Mouse (Mus musculus) ovary, adult 18-20 months (tissue): Measurements from ENCODE around the gene Klhl42.

Experiments
- DNase-seq: peaks from one replicate; pipeline ENCODE4 v3.0.0; 2022; ENCODE audit warnings: low spot score, mixed read lengths

Gene Klhl42

GRCm38 (mm10) chr6:147091136-147092120 is at the start of gene Klhl42:
Gene Klhl42 (plus strand): TSS chr6:147091379.
- peak; percentile 58 for DNase-seq

GRCm38 (mm10) chr6:147042291-147043290 is 48.6 kb upstream of the Klhl42 start, which contains the start of gene Mrps35:
Gene Mrps35 (plus strand): TSS chr6:147042764.
- DNase-seq = peak; percentile 80

DNA sequence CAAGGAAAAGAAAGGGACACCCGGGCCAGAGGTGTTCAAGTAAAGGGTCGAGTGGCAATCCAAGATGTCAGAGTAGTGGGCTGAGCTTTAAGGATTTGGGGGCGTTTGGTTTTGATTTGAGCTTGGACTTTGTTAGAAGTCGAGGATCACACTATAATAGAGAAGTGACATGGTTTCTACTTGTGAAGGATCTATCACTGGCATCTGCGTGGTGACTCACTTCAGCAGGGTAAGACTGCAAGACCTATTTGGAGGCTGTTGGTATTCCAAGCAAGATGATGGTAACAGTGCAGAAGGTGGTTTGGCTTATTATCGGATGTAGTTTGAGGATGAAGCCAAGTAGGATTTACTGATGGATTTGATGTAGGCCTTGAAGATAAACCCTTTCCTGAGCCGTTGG is 47.5 kb upstream of the Klhl42 start:
- DNase-seq = no peak

DNA sequence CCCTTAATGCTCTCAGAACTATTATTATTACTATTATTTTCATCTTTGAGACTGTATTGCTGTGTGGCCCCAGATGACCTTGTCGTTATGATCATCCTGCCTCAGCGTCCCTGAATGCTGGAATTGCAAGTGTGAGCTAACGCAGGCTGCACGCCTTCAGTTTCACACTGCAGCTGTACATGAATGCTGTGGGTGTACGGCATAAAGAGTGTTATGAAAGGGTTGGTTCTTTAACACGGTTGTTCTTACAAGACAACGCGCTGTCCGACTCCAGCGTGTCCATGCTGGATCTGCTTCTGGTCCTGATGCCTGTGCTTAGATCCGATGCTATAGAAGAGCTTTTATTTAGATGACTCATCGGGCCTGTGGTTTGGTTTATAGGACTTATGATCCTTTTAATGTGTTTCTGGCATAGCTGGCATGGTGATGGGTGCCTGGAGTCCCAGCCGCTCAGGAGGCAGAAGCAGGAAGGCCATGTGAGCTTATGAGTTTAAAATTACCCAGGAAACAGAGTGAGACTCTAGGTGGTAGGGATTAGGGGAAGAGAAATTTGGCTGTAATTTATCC is 41.9 kb upstream of the Klhl42 start:
- DNase-seq = no peak

- DNase-seq = no peak
Measured at GRCm38 (mm10) chr6:147051666-147052065, 39.5 kb upstream of the Klhl42 start.

DNA sequence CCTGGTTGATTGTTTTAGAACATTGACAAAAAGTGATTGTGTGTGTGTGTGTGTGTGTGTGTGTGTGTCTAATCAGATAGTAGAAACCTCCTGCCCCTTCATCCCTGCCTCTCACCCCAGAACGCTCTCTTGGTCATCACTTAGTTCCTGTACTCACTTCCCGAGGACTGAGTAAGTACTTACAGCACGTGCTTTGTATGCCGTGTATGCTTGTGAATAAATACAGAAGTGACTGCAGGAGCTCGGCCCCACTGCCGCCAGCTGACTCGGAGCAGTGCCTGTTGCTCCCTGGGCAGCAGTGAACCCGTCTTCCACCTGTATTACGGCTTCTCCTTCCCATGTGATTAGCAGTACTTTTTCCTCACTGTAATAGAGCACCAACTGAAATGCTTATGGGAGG is 38.7 kb upstream of the Klhl42 start:
- no peak for DNase-seq

- DNase-seq = no peak
Measured at GRCm38 (mm10) chr6:147053785-147054646, 37.2 kb upstream of the Klhl42 start.

- DNase-seq = no peak
Measured at GRCm38 (mm10) chr6:147055374-147055977, 35.7 kb upstream of the Klhl42 start.

- no peak for DNase-seq
Measured at GRCm38 (mm10) chr6:147059326-147059725, 31.9 kb upstream of the Klhl42 start.

DNA sequence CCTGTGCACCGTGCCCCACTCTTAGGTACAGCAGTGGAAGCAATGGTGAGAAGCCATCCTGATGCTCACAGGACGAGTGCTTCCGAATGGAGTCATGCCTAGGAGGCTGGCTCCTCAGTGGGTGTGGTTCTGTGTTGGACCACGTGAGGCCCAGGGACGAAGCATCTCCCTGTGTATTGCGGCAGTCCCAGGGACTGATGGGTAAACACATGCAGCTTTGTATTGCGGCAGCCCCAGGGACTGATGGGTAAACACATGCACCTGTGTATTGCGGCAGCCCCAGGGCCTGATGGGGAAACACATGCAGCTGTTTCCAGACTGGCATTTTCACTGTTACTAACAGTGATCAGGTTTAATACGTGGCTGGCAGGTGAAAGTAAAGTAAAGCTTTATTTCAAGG is 29.5 kb upstream of the Klhl42 start:
- DNase-seq = no peak

- no peak for DNase-seq
Measured at GRCm38 (mm10) chr6:147062034-147062433, 29.1 kb upstream of the Klhl42 start.

- DNase-seq = no peak
Measured at GRCm38 (mm10) chr6:147062694-147063093, 28.5 kb upstream of the Klhl42 start.

DNA sequence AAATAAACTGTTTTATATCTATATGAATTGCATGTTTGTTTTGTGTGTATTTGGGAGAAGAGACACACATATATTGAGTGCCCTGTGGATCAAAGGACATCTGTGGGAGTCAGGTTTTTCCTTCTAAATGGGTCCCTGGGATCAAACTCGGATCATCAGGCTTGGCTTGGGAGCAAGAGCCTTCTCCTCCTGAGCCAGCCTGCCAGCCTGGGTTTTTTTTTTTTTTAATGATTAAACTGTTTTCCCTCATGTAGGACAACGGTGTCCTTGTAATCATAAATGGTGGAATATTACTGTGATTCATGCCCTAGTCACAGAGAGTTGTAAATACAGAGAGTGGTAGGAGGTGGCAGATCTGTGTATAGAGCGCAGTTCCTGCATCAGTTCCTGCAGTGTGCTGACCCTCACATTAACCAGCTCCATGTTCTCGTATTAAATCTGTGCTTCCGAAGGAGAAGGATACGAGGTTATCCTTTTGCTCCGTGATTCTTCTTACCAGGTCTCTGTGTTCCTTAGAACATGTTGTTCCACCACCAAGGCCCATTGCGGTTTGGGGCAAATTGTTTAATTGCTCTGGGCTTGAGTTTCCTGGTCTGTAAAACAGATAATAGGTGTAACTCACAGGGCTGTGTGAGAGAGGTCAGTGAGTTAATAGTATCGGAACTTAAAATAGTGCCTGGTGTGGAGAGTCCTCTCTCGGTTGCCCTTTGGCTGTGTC is 26.8 kb upstream of the Klhl42 start:
- peak; percentile 10 for DNase-seq

GRCm38 (mm10) chr6:147064944-147065261 is 26.3 kb upstream of the Klhl42 start:
- DNase-seq = no peak

- DNase-seq = no peak
Measured at GRCm38 (mm10) chr6:147075808-147076387, 15.3 kb upstream of the Klhl42 start.

DNA sequence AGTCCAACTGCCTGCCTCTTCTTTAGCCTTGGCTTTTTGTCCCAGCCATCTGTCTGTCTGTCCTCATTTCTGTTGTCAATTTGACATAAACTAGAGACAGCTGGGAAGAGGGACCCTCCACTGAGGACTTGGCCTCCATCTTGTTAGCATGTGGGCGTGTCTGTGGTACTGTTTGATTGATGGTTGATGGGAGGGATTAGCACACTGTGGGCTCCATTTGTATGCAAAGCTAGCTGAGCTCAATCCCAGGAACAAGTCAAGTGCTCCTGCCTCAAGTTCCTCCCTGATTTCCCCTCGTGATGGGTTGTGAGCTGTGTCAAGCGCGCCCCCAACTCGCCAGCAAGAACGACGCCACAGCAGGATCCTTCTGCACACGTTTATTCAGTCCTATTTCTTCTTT is 14.3 kb upstream of the Klhl42 start:
- no peak for DNase-seq

- no peak for DNase-seq
Measured at GRCm38 (mm10) chr6:147079919-147080318, 11.3 kb upstream of the Klhl42 start.

- DNase-seq = no peak
Measured at GRCm38 (mm10) chr6:147085398-147086040, 5.7 kb upstream of the Klhl42 start.

DNA sequence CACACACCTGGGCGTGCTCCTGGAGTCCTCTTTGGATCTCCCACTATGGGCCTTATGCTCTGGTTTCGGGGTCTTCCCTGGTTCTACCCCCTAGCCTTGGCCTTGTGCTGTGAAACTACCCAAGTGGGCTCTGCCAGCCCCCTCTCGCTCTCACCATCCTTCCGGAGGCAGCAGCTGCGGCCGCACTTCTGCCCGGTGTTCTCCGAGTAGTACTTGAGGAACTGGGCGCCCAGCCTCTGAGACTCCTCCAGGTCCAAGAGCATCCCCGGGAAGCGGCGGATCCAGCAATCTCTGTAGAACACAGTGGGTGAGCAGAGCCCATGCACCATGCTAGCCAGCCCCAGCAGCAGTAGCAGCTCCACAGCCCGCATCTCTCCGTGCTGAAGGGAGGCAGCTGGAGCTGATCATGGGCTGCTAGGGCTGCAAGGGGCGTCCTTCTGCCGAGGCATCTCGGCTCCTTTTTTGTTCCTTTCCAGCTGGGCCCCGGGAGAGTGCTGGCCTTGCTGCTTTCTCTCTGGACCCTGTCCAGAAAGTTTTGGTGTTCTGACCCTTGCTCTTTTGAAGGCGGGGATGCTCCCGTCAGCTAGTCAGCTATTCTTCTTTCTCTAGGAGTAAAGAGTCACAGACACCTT is 4.5 kb upstream of the Klhl42 start, which contains the start of gene Mansc4:
TSS of gene Mansc4 (minus strand) at position 439 of the 632 bp plus-strand sequence.
- peak; percentile 47 for DNase-seq
